Mouse (Mus musculus) spleen, adult 2 months (tissue): ENCODE measurements around the gene Gmnn. TPM values are rescaled to one million over a fixed set of nuclear protein-coding genes. Genes with fewer than 3 reads are reported as not detected.

ENCODE experiments used
- DNase-seq, 2 experiments: peaks; one replicate each; pipeline versions ENCODE4 v3.0.0 to v3.0.0-alpha.2; 2012 to 2021; ENCODE audit warnings: low spot score in 2 of 2, low read depth in 1 of 2
- H3K27ac ChIP-seq: fragments of 200-500 bp; 2 replicates; pipeline ENCODE4 v1.5.1; 2012; ENCODE audit warnings: low read length, inconsistent platforms; ENCODE audit not compliant: insufficient read depth
- H3K27me3 ChIP-seq: fragments of 200-500 bp; 2 replicates; pipeline ENCODE4 v1.6.1; 2012; ENCODE audit warnings: mild to moderate bottlenecking, moderate library complexity, low read length, inconsistent platforms; ENCODE audit not compliant: control insufficient read depth, insufficient read depth
- H3K36me3 ChIP-seq: fragments of 200-500 bp; 2 replicates; pipeline ENCODE4 v1.6.1; 2012; ENCODE audit warnings: mild to moderate bottlenecking, low read length, inconsistent platforms; ENCODE audit not compliant: control insufficient read depth, insufficient read depth
- H3K4me1 ChIP-seq: fragments of 200-500 bp; 2 replicates; pipeline ENCODE4 v1.6.1; 2011; ENCODE audit warnings: inconsistent platforms; ENCODE audit not compliant: control insufficient read depth, insufficient read depth, insufficient read length
- H3K4me3 ChIP-seq: fragments of 200-500 bp; 2 replicates; pipeline ENCODE4 v1.5.1; 2011; ENCODE audit warnings: mild to moderate bottlenecking, inconsistent platforms; ENCODE audit not compliant: insufficient read depth, insufficient read length; ENCODE audit errors: extremely low read depth
- CTCF ChIP-seq: fragments of 200-500 bp; IDR thresholded peaks from 2 replicates; pipeline ENCODE4 v1.5.1; 2011; ENCODE audit warnings: mild to moderate bottlenecking, inconsistent platforms; ENCODE audit not compliant: insufficient read depth, insufficient read length, insufficient replicate concordance; ENCODE audit errors: extremely low read depth
- POLR2A ChIP-seq: fragments of 200-500 bp; IDR thresholded peaks from 2 replicates; pipeline ENCODE4 v1.6.1; 2011; ENCODE audit warnings: low read depth, low read length, inconsistent platforms
- WGBS: fragments of 180-500 bp; shearing (Covaris S2); methylation state at CpG from one replicate; pipeline ENCODE4 v1.1.7; 2018; 5-methylcytosine and 5-hydroxymethylcytosine counted together
- polyA plus RNA-seq: library from polyadenylated mRNA; depleted of rRNA; stranded (reverse); fragments of >200 nt; gene quantifications from 2 replicates; pipeline ENCODE4 v1.2.3, GENCODE M21; 2012

The Gmnn gene
- polyA plus RNA-seq, 1 experiment: 2.7 TPM

DNA sequence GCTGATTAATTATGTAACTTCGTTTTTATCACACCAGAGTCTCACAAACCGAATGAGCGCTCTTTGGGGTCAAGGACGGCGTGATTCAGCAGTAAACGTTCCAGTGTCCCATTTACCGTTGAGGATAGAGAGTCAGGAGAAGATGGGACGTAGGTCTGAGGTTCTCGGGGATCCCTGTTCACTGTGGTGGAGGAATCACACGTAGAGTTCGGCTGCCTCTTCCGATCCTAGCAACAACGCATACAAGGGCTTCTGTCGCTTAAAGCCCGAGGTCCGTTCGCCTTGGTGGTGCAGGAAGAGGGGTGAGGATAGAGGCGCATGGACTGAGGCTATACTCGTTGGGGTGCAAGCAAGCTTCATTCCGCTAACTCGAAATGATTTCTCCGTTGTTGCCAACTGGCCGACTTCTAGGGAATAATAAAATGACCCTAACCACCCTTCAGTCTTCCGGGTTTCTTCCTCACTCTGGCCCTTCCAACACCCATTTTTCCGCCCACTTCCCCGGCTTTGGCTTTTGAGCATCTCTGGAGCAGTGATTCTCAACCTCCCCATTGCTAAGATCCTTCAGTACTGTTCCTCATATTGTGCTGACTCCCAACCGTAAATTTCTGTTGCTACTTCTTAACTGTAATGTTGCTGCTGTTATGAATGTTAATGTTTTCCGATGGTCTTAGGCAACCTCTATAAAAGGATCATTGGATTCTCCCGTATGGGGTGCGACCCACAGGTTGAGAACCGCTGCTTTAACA is 38.4 kb upstream of the Gmnn start:
- 1% methylated on average over 31 of the region's 31 CpGs for WGBS
- peak in 1 of 2 experiments; percentile 19 for DNase-seq
- no peaks in the 10 kb centered on the region for H3K27me3 ChIP-seq
- peaks cover 2% of the 10 kb centered on the region; the same call in 1 of the 2 replicates for H3K36me3 ChIP-seq
- H3K27ac ChIP-seq: peak overlapping the region; percentile 75
- TF ChIP-seq POLR2A: no peak
- TF ChIP-seq CTCF: no peak
- H3K4me1 ChIP-seq: no peaks in the 10 kb centered on the region; the same call in 1 of the 2 replicates
- H3K4me3 ChIP-seq: peak overlapping the region; percentile 57

DNA sequence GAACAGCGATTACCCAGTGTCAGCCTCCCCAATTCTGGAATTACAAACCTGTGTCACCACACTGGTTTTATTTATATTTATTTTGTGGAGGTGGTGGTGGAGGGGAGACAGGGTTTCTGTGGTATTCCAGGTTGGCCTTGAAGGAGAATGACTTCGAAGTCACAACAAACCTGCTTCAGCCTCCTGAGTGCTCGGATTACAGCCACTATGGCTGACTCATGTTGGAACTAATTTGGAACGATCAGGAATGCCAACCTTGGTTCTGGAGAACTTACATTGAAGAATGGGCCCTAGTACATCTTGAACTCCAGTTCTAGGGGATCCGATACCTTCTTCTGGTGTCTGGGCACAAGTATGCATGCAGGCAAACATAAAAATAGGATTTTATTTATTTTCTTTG is 37.7 kb upstream of the Gmnn start:
- Histone ChIP-seq H3K4me1 (no peaks in the 10 kb centered on the region; the same call in 1 of the 2 replicates), H3K36me3 (no peaks in the 10 kb centered on the region), H3K27me3 (no peaks in the 10 kb centered on the region), H3K27ac (no peak overlapping the region), H3K4me3 (no peak overlapping the region)
- TF ChIP-seq POLR2A (no peak), CTCF (no peak)
- no peak for DNase-seq
- WGBS: 84% methylated on average over 5 of the region's 5 CpGs

DNA sequence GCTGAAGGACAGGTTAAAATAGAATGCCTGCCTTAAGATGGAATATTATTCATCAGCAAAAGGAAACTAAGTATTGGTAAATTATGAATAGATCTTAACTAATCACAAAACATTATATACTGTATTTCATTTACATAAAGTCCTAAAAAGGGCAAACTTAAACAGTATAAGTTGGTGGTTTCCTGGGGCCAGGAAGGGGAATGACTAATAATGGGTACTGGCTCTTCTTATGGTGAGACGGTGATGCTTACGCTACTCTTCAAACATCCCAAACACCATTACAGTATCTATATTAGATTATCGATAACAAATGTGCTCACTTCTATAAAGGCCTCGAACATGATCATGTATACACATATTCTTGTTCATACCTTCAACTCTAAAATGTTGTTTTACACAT is 37.0 kb upstream of the Gmnn start:
- no peak for TF ChIP-seq CTCF
- TF ChIP-seq POLR2A: no peak
- Histone ChIP-seq H3K36me3 (no peaks in the 10 kb centered on the region), H3K27ac (no peak overlapping the region), H3K27me3 (no peaks in the 10 kb centered on the region), H3K4me3 (no peak overlapping the region), H3K4me1 (no peaks in the 10 kb centered on the region; the same call in 1 of the 2 replicates)
- no peak for DNase-seq
- 95% methylated on average over 4 of the region's 4 CpGs for WGBS

DNA sequence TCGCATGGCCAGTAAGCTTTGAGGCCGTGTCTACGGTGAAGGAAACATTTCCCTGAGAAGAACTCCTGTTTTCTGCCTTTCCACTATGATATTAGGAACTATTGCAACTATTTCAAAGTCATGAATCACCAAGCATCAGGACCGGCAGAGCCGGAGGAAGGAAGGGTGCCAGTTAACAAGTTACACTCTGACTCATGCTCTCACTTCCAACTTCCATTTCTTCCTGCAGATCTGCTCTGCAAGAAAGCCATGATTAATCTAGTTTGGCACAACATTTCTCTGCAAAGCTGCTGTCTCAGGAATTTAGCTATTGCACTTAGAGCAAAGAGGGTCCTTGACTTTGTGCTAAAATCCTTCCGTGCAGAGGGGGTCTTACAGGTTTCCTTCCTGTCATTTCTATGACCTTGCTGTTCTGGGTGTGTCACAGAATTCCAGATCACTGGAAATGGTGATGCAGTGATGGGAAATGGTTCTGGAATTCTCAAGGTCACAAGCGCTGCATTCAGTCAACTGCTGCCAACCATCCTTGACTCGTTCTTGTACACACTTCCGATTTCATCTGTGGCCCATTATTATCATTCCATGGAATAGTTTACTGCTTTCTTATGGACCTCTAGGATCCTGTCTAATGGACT is 30.8 kb upstream of the Gmnn start:
- no peak for DNase-seq
- no peak for TF ChIP-seq CTCF
- no peak for TF ChIP-seq POLR2A
- WGBS: 75% methylated on average over 9 of the region's 9 CpGs
- Histone ChIP-seq H3K27me3 (no peaks in the 10 kb centered on the region), H3K27ac (no peak overlapping the region), H3K4me3 (no peak overlapping the region), H3K36me3 (no peaks in the 10 kb centered on the region), H3K4me1 (no peaks in the 10 kb centered on the region)

DNA sequence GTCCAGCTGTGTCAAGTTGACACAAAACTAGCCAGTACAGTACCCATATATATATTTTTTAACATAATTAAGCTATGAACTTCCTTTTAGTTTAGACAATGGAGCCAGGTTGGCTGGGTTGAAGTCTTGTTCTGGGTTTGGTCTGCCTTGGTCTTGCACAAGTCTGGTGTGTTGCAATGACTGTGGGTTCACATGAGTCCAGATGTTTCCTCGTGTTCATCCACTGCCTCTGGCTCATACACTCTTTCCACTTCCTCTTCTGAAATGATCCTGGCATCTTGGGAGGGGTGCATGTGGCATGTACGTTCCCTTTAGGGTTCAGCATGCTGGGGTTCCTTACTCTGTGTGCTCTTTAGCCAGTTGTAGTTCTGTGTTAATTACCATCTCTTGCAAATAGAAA is 29.6 kb upstream of the Gmnn start:
- Histone ChIP-seq H3K36me3 (no peaks in the 10 kb centered on the region), H3K27ac (no peak overlapping the region), H3K27me3 (no peaks in the 10 kb centered on the region), H3K4me1 (peaks cover 3% of the 10 kb centered on the region; the same call in 1 of the 2 replicates), H3K4me3 (no peak overlapping the region)
- no peak for TF ChIP-seq CTCF
- no peak for TF ChIP-seq POLR2A
- no peak for DNase-seq
- WGBS: 28% methylated on average over 2 of the region's 2 CpGs

DNA sequence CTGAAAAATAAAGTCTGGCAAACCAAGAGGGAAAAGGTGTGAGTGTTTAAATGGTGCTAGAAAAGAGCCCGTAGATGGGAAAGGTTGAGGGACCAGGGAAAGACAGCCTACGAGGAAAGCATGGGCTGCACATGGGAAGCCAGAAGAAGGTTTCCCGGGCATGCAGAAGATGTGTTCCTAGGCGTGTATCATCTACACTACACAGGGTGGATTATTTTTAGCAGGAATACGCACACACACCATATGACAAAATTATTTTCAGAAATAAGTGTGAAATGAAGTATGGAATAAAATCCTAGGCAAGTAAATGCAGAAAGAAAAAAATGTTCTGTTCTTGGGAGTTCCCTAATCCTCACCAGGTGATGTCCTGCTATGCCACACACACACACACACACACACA is 25.8 kb upstream of the Gmnn start:
- H3K4me3 ChIP-seq: no peak overlapping the region
- H3K4me1 ChIP-seq: peaks cover 14% of the 10 kb centered on the region; the same call in 1 of the 2 replicates
- H3K27ac ChIP-seq: no peak overlapping the region
- no peaks in the 10 kb centered on the region for H3K36me3 ChIP-seq
- no peak for TF ChIP-seq CTCF
- no peak for TF ChIP-seq POLR2A
- DNase-seq: no peak
- 90% methylated on average over 5 of the region's 5 CpGs for WGBS
- no peaks in the 10 kb centered on the region for H3K27me3 ChIP-seq

DNA sequence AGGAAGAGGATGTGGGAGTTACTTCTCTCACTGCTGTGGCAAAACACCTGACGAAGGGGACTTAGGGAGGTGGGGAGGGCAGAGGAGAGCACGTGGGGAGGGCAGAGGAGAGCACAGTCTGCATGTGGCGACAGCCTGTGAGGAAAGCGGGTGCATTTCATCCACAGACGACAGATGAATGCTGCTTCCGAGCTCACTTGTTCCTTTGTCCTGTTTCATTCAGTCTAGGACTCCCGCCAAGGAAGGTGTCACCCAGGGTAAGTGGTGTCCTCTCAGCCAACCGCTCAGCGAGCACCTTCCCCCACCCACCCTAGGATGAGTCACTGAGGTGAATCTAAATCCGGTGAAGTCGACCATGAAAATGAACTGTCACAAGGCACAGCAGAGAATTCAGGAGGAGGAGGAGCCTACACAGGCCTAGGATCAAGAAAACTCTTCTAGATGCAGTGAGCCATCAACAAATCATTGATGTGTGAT is 24.3 kb upstream of the Gmnn start:
- no peaks in the 10 kb centered on the region for H3K27me3 ChIP-seq
- TF ChIP-seq POLR2A (no peak), CTCF (no peak)
- no peaks in the 10 kb centered on the region for H3K36me3 ChIP-seq
- peak overlapping the region; percentile 51 for H3K27ac ChIP-seq
- peak overlapping the region; percentile 17; the same call in 1 of the 2 replicates for H3K4me3 ChIP-seq
- H3K4me1 ChIP-seq: peaks cover 14% of the 10 kb centered on the region; the same call in 1 of the 2 replicates
- 11% methylated on average over 11 of the region's 11 CpGs for WGBS
- DNase-seq: peak; percentile 20 to 49
